Mouse (Mus musculus) ES-E14 (cell line): ENCODE results near the gene Gm28035. TPM values are rescaled to one million over a fixed set of nuclear protein-coding genes. Genes with fewer than 3 reads are reported as not detected.

Experiments used
- DNase-seq: peaks from one replicate; pipeline ENCODE4 v3.0.0-alpha.2; 2013; ENCODE audit warnings: low read depth, low spot score
- H3K27ac ChIP-seq: 2 replicates; pipeline ENCODE4 v1.5.1; 2012; ENCODE audit warnings: low read depth, mild to moderate bottlenecking, low read length, moderate library complexity, mixed read lengths; ENCODE audit not compliant: poor library complexity, insufficient read depth, severe bottlenecking
- H3K36me3 ChIP-seq: 2 replicates; pipeline ENCODE4 v1.6.1; 2012; ENCODE audit warnings: mild to moderate bottlenecking, low read length, moderate library complexity, mixed read lengths; ENCODE audit not compliant: control insufficient read depth, poor library complexity, insufficient read depth, severe bottlenecking
- H3K4me1 ChIP-seq, 2 experiments: fragments of 150-350 bp in 1 of 2; sonication (generic) in 1 of 2; 2 replicates each; pipeline ENCODE4 v1.6.1; 2012; ENCODE audit warnings: low read length in 2 of 2, mild to moderate bottlenecking in 1 of 2, mixed read lengths in 1 of 2; ENCODE audit not compliant: control insufficient read depth in 2 of 2, insufficient read depth in 2 of 2, poor library complexity in 1 of 2
- H3K4me3 ChIP-seq, 2 experiments: fragments of 150-350 bp in 1 of 2; sonication (generic) in 1 of 2; 2 replicates each; pipeline ENCODE4 v1.5.1; 2012; ENCODE audit warnings: low read length in 2 of 2, low read depth in 1 of 2, mild to moderate bottlenecking in 1 of 2, mixed read lengths in 1 of 2; ENCODE audit not compliant: insufficient read depth in 1 of 2, poor library complexity in 1 of 2, severe bottlenecking in 1 of 2
- H3K9ac ChIP-seq: 2 replicates; pipeline ENCODE4 v1.6.1; 2012; ENCODE audit warnings: low read depth, mild to moderate bottlenecking, low read length, mixed read lengths; ENCODE audit not compliant: poor library complexity, insufficient read depth, severe bottlenecking
- H3K9me3 ChIP-seq: fragments of 150-350 bp; sonication (generic); 2 replicates; pipeline ENCODE4 v1.6.1; 2012; ENCODE audit warnings: low read depth, mild to moderate bottlenecking, low read length; ENCODE audit not compliant: control insufficient read depth, insufficient read depth
- CHD2 ChIP-seq: IDR thresholded peaks from 2 replicates; pipeline ENCODE4 v1.6.1; 2014; ENCODE audit warnings: mild to moderate bottlenecking, low read depth, low read length, inconsistent platforms
- HCFC1 ChIP-seq: IDR thresholded peaks from 2 replicates; pipeline ENCODE4 v1.6.1; 2012; ENCODE audit warnings: low read length, inconsistent platforms, borderline replicate concordance; ENCODE audit not compliant: insufficient read depth
- MAFK ChIP-seq: IDR thresholded peaks from 2 replicates; pipeline ENCODE4 v1.6.1; 2014; ENCODE audit warnings: mild to moderate bottlenecking, low read depth, low read length, inconsistent platforms; ENCODE audit not compliant: insufficient read depth
- ZC3H11A ChIP-seq: IDR thresholded peaks from 2 replicates; pipeline ENCODE4 v1.6.1; 2012; ENCODE audit warnings: low read depth, mild to moderate bottlenecking, inconsistent platforms, low read length, borderline replicate concordance
- ZNF384 ChIP-seq: IDR thresholded peaks from 2 replicates; pipeline ENCODE4 v1.6.1; 2012; ENCODE audit warnings: low read depth, low read length, inconsistent platforms
- in situ Hi-C, 2 experiments: fragments of 600-800 bp; cut with MboI; formaldehyde crosslinking; loops; one replicate each; pipeline ENCODE4 v1.15.1; 2025; ENCODE audit warnings: low sequenced_read_pairs in 2 of 2, inconsistent platforms in 1 of 2; ENCODE audit not compliant: unreplicated experiment in 2 of 2
- total RNA-seq: library from RNA; depleted of rRNA; stranded (reverse); fragments of 300-350 nt; gene quantifications from 2 replicates; pipeline ENCODE4 v1.2.3, GENCODE M21; 2012

Gm28035 gene
- total RNA-seq, 1 experiment: 0.76 TPM

GRCm38 (mm10) chr2:30214745-30215144, 25.6 kb upstream of the Gm28035 start:
- H3K27ac ChIP-seq: no peak overlapping the region
- H3K9ac ChIP-seq: no peak overlapping the region
- H3K4me1 ChIP-seq: peaks cover 2 to 9% of the 10 kb centered on the region in 2 experiments; a peak in 1 of 4 replicates
- DNase-seq: no peak
- in situ Hi-C loops: no loop called here
- no peak overlapping the region for H3K4me3 ChIP-seq
- no peaks in the 10 kb centered on the region for H3K36me3 ChIP-seq
- TF ChIP-seq ZNF384 (no peak), HCFC1 (no peak), MAFK (no peak), CHD2 (no peak), ZC3H11A (no peak)
- peaks cover 6% of the 10 kb centered on the region; the same call in 1 of the 2 replicates for H3K9me3 ChIP-seq

- TF ChIP-seq CHD2 (no peak), HCFC1 (no peak), ZNF384 (no peak), ZC3H11A (no peak), MAFK (no peak)
- Histone ChIP-seq H3K27ac (no peak overlapping the region), H3K9me3 (peaks cover 6% of the 10 kb centered on the region; the same call in 1 of the 2 replicates), H3K4me3 (no peak overlapping the region), H3K4me1 (peaks cover under 1 to 6% of the 10 kb centered on the region in 2 experiments; a peak in 1 of 4 replicates), H3K9ac (no peak overlapping the region), H3K36me3 (no peaks in the 10 kb centered on the region)
- in situ Hi-C loops: no loop called here
- no peak for DNase-seq
These were observed 24.9 kb upstream of the Gm28035 start for GRCm38 (mm10) chr2:30215493-30215892.

- no peak overlapping the region for H3K9ac ChIP-seq
- peaks cover 0 to 4% of the 10 kb centered on the region in 2 experiments; a peak in 1 of 4 replicates for H3K4me1 ChIP-seq
- TF ChIP-seq ZNF384: no peak
- no peak for TF ChIP-seq CHD2
- TF ChIP-seq HCFC1: no peak
- no peak for TF ChIP-seq MAFK
- TF ChIP-seq ZC3H11A: no peak
- no peak overlapping the region for H3K4me3 ChIP-seq
- no peak for DNase-seq
- H3K36me3 ChIP-seq: no peaks in the 10 kb centered on the region
- peaks cover 6% of the 10 kb centered on the region; the same call in 1 of the 2 replicates for H3K9me3 ChIP-seq
- in situ Hi-C loops: no loop called here
- H3K27ac ChIP-seq: no peak overlapping the region
These were observed 24.1 kb upstream of the Gm28035 start for GRCm38 (mm10) chr2:30216293-30216692.

- TF ChIP-seq ZC3H11A (no peak), MAFK (no peak), HCFC1 (no peak), ZNF384 (no peak), CHD2 (no peak)
- Histone ChIP-seq H3K9ac (no peak overlapping the region), H3K27ac (no peak overlapping the region), H3K4me3 (no peak overlapping the region), H3K36me3 (no peaks in the 10 kb centered on the region), H3K9me3 (peaks cover 3% of the 10 kb centered on the region; the same call in 1 of the 2 replicates), H3K4me1 (peaks cover 0 to 5% of the 10 kb centered on the region in 2 experiments; a peak in 1 of 4 replicates)
- in situ Hi-C loops: no loop called here
- DNase-seq: no peak
These were observed 4.8 kb upstream of the Gm28035 start for GRCm38 (mm10) chr2:30235593-30235992.
